Mouse (Mus musculus): ENCODE measurements around the gene Trhr2. TPM values are rescaled to one million over a fixed set of nuclear protein-coding genes. Genes with fewer than 3 reads are reported as not detected.

The Trhr2 gene
- polyA plus RNA-seq, 1 experiment from 2014 or later = not detected

GRCm38 (mm10) chr8:122345181-122346095 lies 15.1 kb downstream of the Trhr2 start:
- Histone ChIP-seq H3K27me3 (ENCODE audit: control insufficient read depth, insufficient read depth, low read length) (peaks cover 23% of the 10 kb centered on the region), H3K36me3 (ENCODE audit: control insufficient read depth, insufficient read depth, low read length) (no peaks in the 10 kb centered on the region), H3K4me2 (no peak overlapping the region), H3K4me1 (ENCODE audit: control insufficient read depth, insufficient read depth, low read length) (peaks cover 23% of the 10 kb centered on the region), H3K27ac (ENCODE audit: low read depth, low read length) (no peak overlapping the region), H3K9ac (ENCODE audit: low read length) (no peak overlapping the region), H3K4me3 (ENCODE audit: low read depth, low read length) (no peak overlapping the region), H3K9me3 (ENCODE audit: control insufficient read depth, low read length) (no peaks in the 10 kb centered on the region)
- ATAC-seq (ENCODE audit: low FRiP score) (no peak), DNase-seq (ENCODE audit: low spot score, missing footprints) (no peak)
- 59% methylated on average over 12 of the region's 12 CpGs for WGBS

- no peak overlapping the region for H3K9ac ChIP-seq (ENCODE audit: low read length)
- peaks cover 14% of the 10 kb centered on the region for H3K4me1 ChIP-seq (ENCODE audit: control insufficient read depth, insufficient read depth, low read length)
- 6% methylated on average over 2 of the region's 5 CpGs for WGBS
- peak; percentile 19; the same call in 1 of the 2 replicates for ATAC-seq (ENCODE audit: low FRiP score)
- DNase-seq (ENCODE audit: low spot score, missing footprints) = no peak
- H3K4me3 ChIP-seq (ENCODE audit: low read depth, low read length) = no peak overlapping the region
- H3K27me3 ChIP-seq (ENCODE audit: control insufficient read depth, insufficient read depth, low read length) = peaks cover 23% of the 10 kb centered on the region
- no peaks in the 10 kb centered on the region for H3K36me3 ChIP-seq (ENCODE audit: control insufficient read depth, insufficient read depth, low read length)
- H3K27ac ChIP-seq (ENCODE audit: low read depth, low read length) = no peak overlapping the region
- no peaks in the 10 kb centered on the region for H3K9me3 ChIP-seq (ENCODE audit: control insufficient read depth, low read length)
- no peak overlapping the region for H3K4me2 ChIP-seq
Measured at GRCm38 (mm10) chr8:122344219-122344618, 16.3 kb downstream of the Trhr2 start.

- Histone ChIP-seq H3K27ac (ENCODE audit: low read depth, low read length) (no peak overlapping the region), H3K4me1 (ENCODE audit: control insufficient read depth, insufficient read depth, low read length) (peaks cover 14% of the 10 kb centered on the region), H3K4me2 (peak overlapping the region; percentile 41), H3K4me3 (ENCODE audit: low read depth, low read length) (peak overlapping the region; percentile 15), H3K27me3 (ENCODE audit: control insufficient read depth, insufficient read depth, low read length) (peaks cover 24% of the 10 kb centered on the region), H3K9me3 (ENCODE audit: control insufficient read depth, low read length) (no peaks in the 10 kb centered on the region), H3K9ac (ENCODE audit: low read length) (peak overlapping the region; percentile 39), H3K36me3 (ENCODE audit: control insufficient read depth, insufficient read depth, low read length) (no peaks in the 10 kb centered on the region)
- ATAC-seq (ENCODE audit: low FRiP score) = 0 out of 2 replicates have a peak, but pooled peaks have one; percentile 28
- 0% methylated on average over 14 of the region's 14 CpGs for WGBS
- DNase-seq (ENCODE audit: low spot score, missing footprints) = peak; percentile 89
Measured at GRCm38 (mm10) chr8:122343758-122344157, 16.8 kb downstream of the Trhr2 start.

GRCm38 (mm10) chr8:122343341-122343740 lies 17.2 kb downstream of the Trhr2 start:
- Histone ChIP-seq H3K27me3 (ENCODE audit: control insufficient read depth, insufficient read depth, low read length) (peaks cover 27% of the 10 kb centered on the region), H3K9ac (ENCODE audit: low read length) (peak overlapping the region; percentile 39), H3K4me3 (ENCODE audit: low read depth, low read length) (peak overlapping the region; percentile 15), H3K4me2 (peak overlapping the region; percentile 41), H3K27ac (ENCODE audit: low read depth, low read length) (no peak overlapping the region), H3K9me3 (ENCODE audit: control insufficient read depth, low read length) (no peaks in the 10 kb centered on the region), H3K36me3 (ENCODE audit: control insufficient read depth, insufficient read depth, low read length) (no peaks in the 10 kb centered on the region), H3K4me1 (ENCODE audit: control insufficient read depth, insufficient read depth, low read length) (peaks cover 14% of the 10 kb centered on the region)
- peak; percentile 89 for DNase-seq (ENCODE audit: low spot score, missing footprints)
- 4% methylated on average over 11 of the region's 11 CpGs for WGBS
- no peak for ATAC-seq (ENCODE audit: low FRiP score)

- DNase-seq (ENCODE audit: low spot score, missing footprints) (no peak), ATAC-seq (ENCODE audit: low FRiP score) (0 out of 2 replicates have a peak, but pooled peaks have one; percentile 20)
- Histone ChIP-seq H3K4me1 (ENCODE audit: control insufficient read depth, insufficient read depth, low read length) (peaks cover 14% of the 10 kb centered on the region), H3K4me3 (ENCODE audit: low read depth, low read length) (no peak overlapping the region), H3K36me3 (ENCODE audit: control insufficient read depth, insufficient read depth, low read length) (no peaks in the 10 kb centered on the region), H3K27me3 (ENCODE audit: control insufficient read depth, insufficient read depth, low read length) (peaks cover 33% of the 10 kb centered on the region), H3K27ac (ENCODE audit: low read depth, low read length) (no peak overlapping the region), H3K9me3 (ENCODE audit: control insufficient read depth, low read length) (no peaks in the 10 kb centered on the region), H3K4me2 (peak overlapping the region; percentile 41), H3K9ac (ENCODE audit: low read length) (peak overlapping the region; percentile 39)
- 5% methylated on average over 9 of the region's 9 CpGs for whole genome bisulfite sequencing
Measured at GRCm38 (mm10) chr8:122342806-122343209, 17.7 kb downstream of the Trhr2 start.

- 52% methylated on average over 5 of the region's 5 CpGs for WGBS
- Histone ChIP-seq H3K36me3 (ENCODE audit: control insufficient read depth, insufficient read depth, low read length) (no peaks in the 10 kb centered on the region), H3K4me1 (ENCODE audit: control insufficient read depth, insufficient read depth, low read length) (peaks cover 14% of the 10 kb centered on the region), H3K4me2 (no peak overlapping the region), H3K27ac (ENCODE audit: low read depth, low read length) (no peak overlapping the region), H3K9me3 (ENCODE audit: control insufficient read depth, low read length) (no peaks in the 10 kb centered on the region), H3K27me3 (ENCODE audit: control insufficient read depth, insufficient read depth, low read length) (peaks cover 37% of the 10 kb centered on the region), H3K4me3 (ENCODE audit: low read depth, low read length) (no peak overlapping the region), H3K9ac (ENCODE audit: low read length) (no peak overlapping the region)
- DNase-seq (ENCODE audit: low spot score, missing footprints) (no peak), ATAC-seq (ENCODE audit: low FRiP score) (no peak)
Measured at GRCm38 (mm10) chr8:122342362-122342761, 18.2 kb downstream of the Trhr2 start.

- H3K27ac ChIP-seq (ENCODE audit: low read depth, low read length) = no peak overlapping the region
- no peaks in the 10 kb centered on the region for H3K9me3 ChIP-seq (ENCODE audit: control insufficient read depth, low read length)
- H3K36me3 ChIP-seq (ENCODE audit: control insufficient read depth, insufficient read depth, low read length) = no peaks in the 10 kb centered on the region
- ATAC-seq (ENCODE audit: low FRiP score) (no peak), DNase-seq (ENCODE audit: low spot score, missing footprints) (no peak)
- H3K27me3 ChIP-seq (ENCODE audit: control insufficient read depth, insufficient read depth, low read length) = peaks cover 43% of the 10 kb centered on the region
- no peak overlapping the region for H3K4me3 ChIP-seq (ENCODE audit: low read depth, low read length)
- H3K4me1 ChIP-seq (ENCODE audit: control insufficient read depth, insufficient read depth, low read length) = peaks cover 15% of the 10 kb centered on the region
- H3K9ac ChIP-seq (ENCODE audit: low read length) = no peak overlapping the region
- H3K4me2 ChIP-seq = no peak overlapping the region
- WGBS = 86% methylated on average over 6 of the region's 6 CpGs
Measured at GRCm38 (mm10) chr8:122341790-122342189, 18.8 kb downstream of the Trhr2 start.

- H3K27me3 ChIP-seq (ENCODE audit: control insufficient read depth, insufficient read depth, low read length) = peaks cover 53% of the 10 kb centered on the region
- no peak overlapping the region for H3K27ac ChIP-seq (ENCODE audit: low read depth, low read length)
- ATAC-seq (ENCODE audit: low FRiP score) (no peak), DNase-seq (ENCODE audit: low spot score, missing footprints) (no peak)
- no peak overlapping the region for H3K9ac ChIP-seq (ENCODE audit: low read length)
- WGBS = 78% methylated on average over 3 of the region's 3 CpGs
- H3K4me2 ChIP-seq = no peak overlapping the region
- H3K4me1 ChIP-seq (ENCODE audit: control insufficient read depth, insufficient read depth, low read length) = peaks cover 25% of the 10 kb centered on the region
- H3K36me3 ChIP-seq (ENCODE audit: control insufficient read depth, insufficient read depth, low read length) = no peaks in the 10 kb centered on the region
- H3K4me3 ChIP-seq (ENCODE audit: low read depth, low read length) = no peak overlapping the region
- no peaks in the 10 kb centered on the region for H3K9me3 ChIP-seq (ENCODE audit: control insufficient read depth, low read length)
Measured at GRCm38 (mm10) chr8:122340761-122341160, 19.8 kb downstream of the Trhr2 start.

GRCm38 (mm10) chr8:122338852-122339251 lies 21.7 kb downstream of the Trhr2 start:
- Histone ChIP-seq H3K36me3 (ENCODE audit: control insufficient read depth, insufficient read depth, low read length) (no peaks in the 10 kb centered on the region), H3K9ac (ENCODE audit: low read length) (no peak overlapping the region), H3K27me3 (ENCODE audit: control insufficient read depth, insufficient read depth, low read length) (peaks cover 64% of the 10 kb centered on the region), H3K4me1 (ENCODE audit: control insufficient read depth, insufficient read depth, low read length) (peaks cover 26% of the 10 kb centered on the region), H3K4me3 (ENCODE audit: low read depth, low read length) (no peak overlapping the region), H3K27ac (ENCODE audit: low read depth, low read length) (no peak overlapping the region), H3K4me2 (no peak overlapping the region), H3K9me3 (ENCODE audit: control insufficient read depth, low read length) (no peaks in the 10 kb centered on the region)
- 59% methylated on average over 6 of the region's 6 CpGs for WGBS
- no peak for DNase-seq (ENCODE audit: low spot score, missing footprints)
- no peak for ATAC-seq (ENCODE audit: low FRiP score)
